Mouse (Mus musculus): ENCODE measurements around the gene Plscr1.

Gene Plscr1

GRCm38 (mm10) chr9:92253585-92254321, 4.2 kb downstream of the Plscr1 start:
- no peak for DNase-seq (ENCODE audit: extremely low read depth, insufficient read length, low spot score)

GRCm38 (mm10) chr9:92260481-92261159, 11.1 kb downstream of the Plscr1 start:
- DNase-seq (ENCODE audit: extremely low read depth, insufficient read length, low spot score): no peak

- DNase-seq (ENCODE audit: extremely low read depth, insufficient read length, low spot score): no peak
Observed at GRCm38 (mm10) chr9:92265719-92266118, 16.2 kb downstream of the Plscr1 start.

GRCm38 (mm10) chr9:92266558-92267171, 17.1 kb downstream of the Plscr1 start:
- no peak for DNase-seq (ENCODE audit: extremely low read depth, insufficient read length, low spot score)

DNA sequence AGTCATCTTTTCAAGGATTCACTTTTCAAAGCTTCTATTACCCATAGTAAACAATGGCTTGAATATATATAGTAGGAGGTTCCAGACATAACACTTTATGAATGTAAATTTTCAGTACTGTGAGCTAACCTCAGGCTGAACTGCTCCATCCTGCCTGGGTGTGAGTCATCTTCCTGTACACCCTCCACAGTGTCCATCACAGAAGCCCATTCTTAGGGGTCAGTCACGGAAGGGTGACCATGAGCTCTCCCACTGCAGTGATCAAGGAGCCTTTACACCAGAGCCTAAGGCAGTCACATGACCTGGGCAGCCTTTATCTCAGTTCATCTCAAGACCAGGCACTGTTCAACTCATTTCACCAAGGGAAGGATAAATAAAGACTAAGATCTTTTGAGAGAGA, 18.2 kb downstream of the Plscr1 start:
- no peak for DNase-seq (ENCODE audit: extremely low read depth, insufficient read length, low spot score)

DNA sequence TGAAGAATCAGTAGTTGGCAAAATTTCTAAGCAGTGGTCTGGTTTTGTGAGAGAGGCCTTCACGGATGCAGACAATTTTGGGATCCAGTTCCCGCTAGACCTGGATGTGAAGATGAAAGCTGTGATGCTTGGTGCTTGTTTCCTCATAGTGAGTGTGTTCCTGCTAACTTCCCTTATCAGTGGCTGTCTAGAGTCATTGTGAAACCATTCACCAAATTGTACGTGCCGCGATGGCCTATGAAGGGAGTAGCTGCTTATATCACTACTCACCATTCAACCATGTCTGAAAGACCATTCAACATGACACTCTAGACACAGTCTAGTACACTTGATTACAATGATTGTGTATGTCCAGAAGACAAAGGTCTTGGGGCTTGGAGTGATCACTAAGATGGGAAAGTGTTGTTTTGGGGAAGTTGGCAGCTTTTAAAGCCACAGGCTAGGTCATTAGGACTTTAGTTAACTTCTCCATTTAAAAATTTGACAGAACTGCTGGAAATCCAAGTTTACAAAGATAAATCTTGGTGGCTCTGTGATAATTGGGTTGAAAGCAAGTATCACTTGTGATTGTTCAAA, 20.4 kb downstream of the Plscr1 start:
- no peak for DNase-seq (ENCODE audit: extremely low read depth, insufficient read length, low spot score)

- peak; percentile 48 for DNase-seq (ENCODE audit: extremely low read depth, insufficient read length, low spot score)
Observed at GRCm38 (mm10) chr9:92270927-92271326, 21.4 kb downstream of the Plscr1 start.

GRCm38 (mm10) chr9:92272650-92273049, 23.1 kb downstream of the Plscr1 start:
- DNase-seq (ENCODE audit: extremely low read depth, insufficient read length, low spot score): no peak

- DNase-seq (ENCODE audit: extremely low read depth, insufficient read length, low spot score): peak; percentile 67
Observed at GRCm38 (mm10) chr9:92273271-92273670, 23.7 kb downstream of the Plscr1 start.

GRCm38 (mm10) chr9:92273956-92274762, 24.6 kb downstream of the Plscr1 start:
- DNase-seq (ENCODE audit: extremely low read depth, insufficient read length, low spot score): peak; percentile 59

DNA sequence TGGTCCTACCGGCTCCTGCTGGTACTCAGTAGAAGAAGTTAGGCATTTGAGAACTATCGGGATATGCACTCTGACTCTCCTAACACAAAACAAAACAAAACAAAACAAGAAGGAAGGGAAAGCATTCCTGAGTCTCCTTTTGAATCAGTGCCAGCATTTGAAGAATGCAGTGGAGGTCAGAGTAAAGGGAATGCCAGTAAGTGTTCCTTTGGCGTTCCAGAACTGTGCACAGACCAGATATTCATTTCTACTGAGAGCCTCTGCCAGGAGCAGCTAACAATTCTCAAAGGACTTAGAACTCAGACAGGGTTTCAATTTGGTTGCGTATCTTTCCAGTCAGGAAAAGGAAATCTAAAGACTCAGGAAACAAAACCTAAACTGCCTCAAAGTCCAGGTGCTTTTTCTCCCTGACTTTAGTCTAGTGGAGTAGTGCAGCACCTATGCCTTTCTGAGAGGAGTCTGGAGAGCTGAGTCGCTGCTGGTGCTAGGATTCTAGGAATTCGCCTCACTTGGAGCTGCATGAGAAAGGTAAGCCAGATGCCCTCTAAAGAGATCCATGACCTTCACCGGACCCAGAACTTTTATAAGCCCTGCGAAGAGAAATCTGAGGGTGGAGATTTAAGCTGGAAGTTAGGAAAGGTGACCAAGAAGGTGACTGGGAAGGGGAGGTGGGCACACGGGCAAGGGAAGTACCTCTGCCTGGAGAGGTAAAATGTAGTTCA, 26.1 kb downstream of the Plscr1 start, which contains the start of gene Plscr2:
Gene Plscr2, plus strand, starts transcription at position 117 of the 722 bp plus-strand sequence.
- peak; percentile 40 for DNase-seq (ENCODE audit: extremely low read depth, insufficient read length, low spot score)

DNA sequence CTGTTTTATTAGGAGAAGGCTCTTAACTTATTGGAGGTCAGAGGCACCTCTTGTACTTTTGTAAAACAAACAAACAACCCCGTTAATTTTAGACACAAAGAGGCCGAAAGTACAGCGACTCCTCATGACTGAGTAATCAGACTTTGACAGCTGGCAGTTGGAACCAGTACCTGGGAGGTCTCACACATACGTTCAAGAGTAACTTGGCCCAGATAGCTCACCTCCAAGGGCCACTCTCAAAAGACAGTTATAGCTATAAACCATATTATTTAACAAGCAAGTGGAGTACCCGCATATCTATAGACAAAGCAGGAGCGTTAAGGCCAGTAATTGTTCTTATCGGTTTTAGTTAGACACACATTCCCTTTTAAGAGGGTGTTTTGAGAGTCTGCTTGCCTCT, 26.8 kb downstream of the Plscr1 start:
- DNase-seq (ENCODE audit: extremely low read depth, insufficient read length, low spot score): no peak

- DNase-seq (ENCODE audit: extremely low read depth, insufficient read length, low spot score): no peak
Observed at GRCm38 (mm10) chr9:92280048-92280447, 30.5 kb downstream of the Plscr1 start.

DNA sequence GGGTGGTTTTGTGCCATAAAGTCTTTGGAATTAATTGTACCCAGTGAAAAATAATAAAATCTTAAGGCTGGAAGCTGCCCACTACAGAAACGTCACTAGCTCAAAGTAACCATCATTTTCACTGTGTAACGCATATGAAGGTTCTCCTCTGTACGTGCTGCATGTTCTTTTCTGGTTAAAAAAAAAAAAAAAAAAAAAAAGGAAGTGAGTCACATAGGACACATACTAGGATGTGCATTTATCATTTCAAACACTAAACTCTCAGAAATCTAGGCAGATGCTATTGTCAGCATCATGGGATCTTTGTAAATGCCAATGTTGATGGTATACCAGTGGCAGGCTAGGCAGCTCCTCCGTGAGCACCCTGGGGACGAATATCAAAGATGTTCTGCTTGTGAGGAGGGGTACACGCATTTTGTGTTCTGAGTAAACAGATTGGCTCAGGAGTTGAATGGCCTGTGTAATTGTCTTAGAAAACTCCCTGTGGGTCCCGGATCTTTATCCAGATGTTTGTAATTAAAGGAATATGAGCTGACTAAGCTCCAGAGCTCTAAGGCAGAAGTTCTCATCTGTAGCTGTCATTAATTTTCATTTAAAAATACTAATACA, 33.1 kb downstream of the Plscr1 start:
- no peak for DNase-seq (ENCODE audit: extremely low read depth, insufficient read length, low spot score)

DNA sequence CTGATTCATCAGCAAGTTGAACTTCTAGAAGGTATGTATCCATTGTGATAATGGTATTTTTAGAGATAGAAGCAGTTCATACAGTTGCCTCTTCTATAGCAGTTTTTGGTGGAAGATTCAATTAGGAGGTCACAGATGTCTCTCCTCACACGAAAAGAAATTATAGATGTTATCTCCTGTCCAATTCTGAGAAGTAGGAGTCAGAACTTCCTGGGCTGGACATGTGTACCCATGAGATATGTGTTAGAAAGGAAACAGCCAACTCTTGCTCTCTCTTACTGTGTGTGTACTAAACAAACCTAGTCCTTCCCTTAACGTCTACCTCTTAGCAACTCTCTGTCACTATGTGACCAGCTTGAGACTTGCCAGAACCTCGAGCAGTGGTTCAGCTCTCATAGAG, 40.1 kb downstream of the Plscr1 start:
- DNase-seq (ENCODE audit: extremely low read depth, insufficient read length, low spot score): no peak

GRCm38 (mm10) chr9:92292169-92292568, 42.6 kb downstream of the Plscr1 start:
- no peak for DNase-seq (ENCODE audit: extremely low read depth, insufficient read length, low spot score)

- no peak for DNase-seq (ENCODE audit: extremely low read depth, insufficient read length, low spot score)
Observed at GRCm38 (mm10) chr9:92292922-92293321, 43.4 kb downstream of the Plscr1 start.

GRCm38 (mm10) chr9:92293560-92294548, 44.3 kb downstream of the Plscr1 start:
- no peak for DNase-seq (ENCODE audit: extremely low read depth, insufficient read length, low spot score)

Data from 3134 (cell line).